ENCODE assay signal across 10 mouse cellular contexts in genomic region chr10:77566651-77567050, GRCm38 (mm10). TPM values are rescaled to one million over a fixed set of nuclear protein-coding genes. Genes with fewer than 3 reads are reported as not detected.
DNase-seq lines count a peak whose midpoint lies in the region; ATAC-seq and TF ChIP-seq lines count a peak whose summit lies in the region.
"Had no signal": no experiment of that assay in that cellular context is flagged by ENCODE, and none has a peak within 500 bp of the region (broad histone marks: within the 10 kb centered on the region; RNA-seq: fewer than 3 reads in every experiment).

No protein-coding gene starts in this region.

- no peaks in the 10 kb centered on the region for H3K27me3 ChIP-seq in kidney, embryonic 16.5 days (ENCODE audit: insufficient read depth, low read length)
- H3K27me3 ChIP-seq: embryonic facial prominence, embryonic 15.5 days; neural tube, embryonic 13.5 days had no signal

- WGBS in kidney, embryonic 16.5 days: 25% methylated on average over 8 of the region's 8 CpGs

- no peak overlapping the region for H3K4me2 ChIP-seq in kidney, embryonic 16.5 days (replicated peaks; ENCODE audit: low read depth, low read length)
- H3K4me2 ChIP-seq: embryonic facial prominence, embryonic 15.5 days; neural tube, embryonic 13.5 days had no signal

- peaks cover 4% of the 10 kb centered on the region; the same call in 1 of the 2 replicates for H3K4me1 ChIP-seq in kidney, embryonic 16.5 days (ENCODE audit: insufficient read depth, low read length)
- H3K4me1 ChIP-seq in bone marrow macrophage, adult 2 months (ENCODE audit: control insufficient read depth, insufficient read depth, low read length): no peaks in the 10 kb centered on the region
- peaks cover 7% of the 10 kb centered on the region for H3K4me1 ChIP-seq in embryonic fibroblast, embryonic 13.5 days (ENCODE audit: control insufficient read depth, insufficient read depth, low read length)
- H3K4me1 ChIP-seq: neural tube, embryonic 13.5 days had no signal

- H3K36me3 ChIP-seq in kidney, embryonic 16.5 days (ENCODE audit: insufficient read depth, low read length): no peaks in the 10 kb centered on the region
- H3K36me3 ChIP-seq: embryonic facial prominence, embryonic 15.5 days; neural tube, embryonic 13.5 days had no signal

- TF ChIP-seq POLR2A in bone marrow macrophage, adult 2 months (IDR thresholded peaks at IDR 0.05; ENCODE audit: borderline replicate concordance, low read depth, low read length): no peak
- TF ChIP-seq POLR2A in embryonic fibroblast, embryonic 13.5 days (IDR thresholded peaks at IDR 0.05; ENCODE audit: low read depth, low read length): no peak

- no peak overlapping the region for H3K27ac ChIP-seq in kidney, embryonic 16.5 days (ENCODE audit: low read length)
- no peak overlapping the region for H3K27ac ChIP-seq in bone marrow macrophage, adult 2 months (ENCODE audit: insufficient read depth, low read depth, low read length)
- no peak overlapping the region for H3K27ac ChIP-seq in embryonic fibroblast, embryonic 13.5 days (ENCODE audit: insufficient read depth, low read length)
- H3K27ac ChIP-seq: embryonic facial prominence, embryonic 15.5 days; neural tube, embryonic 13.5 days had no signal

- intact Hi-C loops in left cerebral cortex, postnatal 4 days (cut with DNase I): loop anchor here (5.0 kb wide), 1 partner anchor 49 kb away; the partner anchor contains the start of gene Fam207a

- peak; percentile 81 for TF ChIP-seq CTCF in bone marrow macrophage, adult 2 months (IDR thresholded peaks at IDR 0.05; ENCODE audit: low read depth, low read length)
- TF ChIP-seq CTCF in embryonic fibroblast, embryonic 13.5 days (IDR thresholded peaks at IDR 0.05; ENCODE audit: borderline replicate concordance, insufficient read depth, low read length): peak; percentile 77

- H3K9ac ChIP-seq in kidney, embryonic 16.5 days (replicated peaks; ENCODE audit: low read length): no peak overlapping the region
- H3K9ac ChIP-seq: embryonic facial prominence, embryonic 15.5 days; neural tube, embryonic 13.5 days had no signal

- no peaks in the 10 kb centered on the region for H3K9me3 ChIP-seq in kidney, embryonic 16.5 days (ENCODE audit: low read length)
- H3K9me3 ChIP-seq: embryonic facial prominence, embryonic 15.5 days; neural tube, embryonic 13.5 days had no signal

- peak; percentile 87 for DNase-seq in kidney, adult 18-20 months
- peak; percentile 88 for DNase-seq in induced T-regulatory cell, adult 2 months (ENCODE audit: low read depth)
- peak; percentile 88 for DNase-seq in left cerebral cortex, postnatal 4 days
- peak; percentile 75 to 84 for DNase-seq in natural killer cell, adult 2 months (ENCODE audit: low spot score in 2 of 2)
- peak; percentile 95 for DNase-seq in testis, postnatal 10 days (ENCODE audit: low spot score)

- H3K4me3 ChIP-seq in kidney, embryonic 16.5 days (ENCODE audit: low read length): no peak overlapping the region
- no peak overlapping the region for H3K4me3 ChIP-seq in bone marrow macrophage, adult 2 months (ENCODE audit: insufficient read depth, low read length)
- H3K4me3 ChIP-seq in embryonic fibroblast, embryonic 13.5 days (ENCODE audit: insufficient read depth, low read length): no peak overlapping the region
- H3K4me3 ChIP-seq: embryonic facial prominence, embryonic 15.5 days; neural tube, embryonic 13.5 days had no signal

- ATAC-seq in kidney, embryonic 16.5 days (ENCODE audit: low FRiP score, low TSS enrichment): no peak

RNA-seq across cellular contexts. Expression of gene Pttg1ip, which starts 14.9 kb away (rescaled TPM):
- polyA plus RNA-seq in kidney, embryonic 16.5 days (2015; fragmentation: Nextera tagmentation; extraction: Ambion mirVana): 194 and 206 TPM in 2 replicates
- polyA plus RNA-seq in bone marrow macrophage, adult 2 months (2012; ENCODE audit: insufficient read depth, insufficient read length, missing spikeins): 98.5 and 102 TPM in 2 replicates
- polyA plus RNA-seq in embryonic fibroblast, embryonic 13.5 days (2011; ENCODE audit: insufficient read length, low read depth, missing spikeins): 138 and 151 TPM in 2 replicates
- 10 to 100 TPM; 54.7 to 62.7 TPM for total RNA-seq in left cerebral cortex, postnatal 4 days (2021)

RNA-seq across cellular contexts. Expression of gene Itgb2, which starts 36.6 kb away (rescaled TPM):
- polyA plus RNA-seq in kidney, embryonic 16.5 days (2015; fragmentation: Nextera tagmentation; extraction: Ambion mirVana): 1.6 and 1.7 TPM in 2 replicates
- 386 and 401 TPM in 2 replicates for polyA plus RNA-seq in bone marrow macrophage, adult 2 months (2012; ENCODE audit: insufficient read depth, insufficient read length, missing spikeins)
- 0.57 and 1.4 TPM in 2 replicates for polyA plus RNA-seq in embryonic fibroblast, embryonic 13.5 days (2011; ENCODE audit: insufficient read length, low read depth, missing spikeins)
- 1 to 10 TPM; 1.7 to 2.2 TPM for total RNA-seq in left cerebral cortex, postnatal 4 days (2021)

RNA-seq across cellular contexts. Expression of gene Sumo3, which starts 39.2 kb away (rescaled TPM):
- polyA plus RNA-seq in kidney, embryonic 16.5 days (2015; fragmentation: Nextera tagmentation; extraction: Ambion mirVana): 365 and 369 TPM in 2 replicates
- 165 and 203 TPM in 2 replicates for polyA plus RNA-seq in bone marrow macrophage, adult 2 months (2012; ENCODE audit: insufficient read depth, insufficient read length, missing spikeins)
- 130 and 167 TPM in 2 replicates for polyA plus RNA-seq in embryonic fibroblast, embryonic 13.5 days (2011; ENCODE audit: insufficient read length, low read depth, missing spikeins)
- total RNA-seq in left cerebral cortex, postnatal 4 days (2021): 100 to 1,000 TPM; 175 to 189 TPM

RNA-seq across cellular contexts. Expression of gene Gm49325, which starts 39.3 kb away (rescaled TPM):
- 2.2 TPM in 1 of 2 replicates, not detected in the other for polyA plus RNA-seq in kidney, embryonic 16.5 days (2015; fragmentation: Nextera tagmentation; extraction: Ambion mirVana)
- polyA plus RNA-seq in bone marrow macrophage, adult 2 months (2012; ENCODE audit: insufficient read depth, insufficient read length, missing spikeins): 40.9 and 41.8 TPM in 2 replicates
- 31.7 and 53.4 TPM in 2 replicates for polyA plus RNA-seq in embryonic fibroblast, embryonic 13.5 days (2011; ENCODE audit: insufficient read length, low read depth, missing spikeins)
- total RNA-seq in left cerebral cortex, postnatal 4 days (2021): 10 to 100 TPM in 1 of 2 experiments, not detected in 1; 21.0 TPM

RNA-seq across cellular contexts. Expression of gene Fam207a, which starts 51.1 kb away (rescaled TPM):
- polyA plus RNA-seq in kidney, embryonic 16.5 days (2015; fragmentation: Nextera tagmentation; extraction: Ambion mirVana): 36.5 and 36.6 TPM in 2 replicates
- polyA plus RNA-seq in bone marrow macrophage, adult 2 months (2012; ENCODE audit: insufficient read depth, insufficient read length, missing spikeins): 18.8 and 22.8 TPM in 2 replicates
- polyA plus RNA-seq in embryonic fibroblast, embryonic 13.5 days (2011; ENCODE audit: insufficient read length, low read depth, missing spikeins): 28.9 and 30.5 TPM in 2 replicates
- 10 to 100 TPM; 29.0 to 30.1 TPM for total RNA-seq in left cerebral cortex, postnatal 4 days (2021)

Comparison
In these comparisons a context has a peak if more than half of its experiments do, and no peak if none do; other contexts are left out.
1. RNA of gene Itgb2, which starts 36.6 kb away (polyA plus RNA-seq): 386 to 401 TPM in bone marrow macrophage, adult 2 months; 1.6 to 1.7 TPM in kidney, embryonic 16.5 days and 0.57 to 1.4 TPM in embryonic fibroblast, embryonic 13.5 days; every median in the first group is over 100 times any median in the second.
2. Peak in every context shown above with its lines, with median percentiles within 50 percentile points of each other: DNase-seq.